Mouse (Mus musculus) v-Abl transformed pro-B cells (cell line): Measurements from ENCODE around the gene Mast3.
"Not testable (repeated sequence)": the region's sequence is repeated elsewhere in the genome, so short reads cannot be mapped to it uniquely, and the experiment has no call there.

ENCODE experiments used
- in situ Hi-C, 2 experiments: fragments of 400-800 bp; cut with MboI; formaldehyde crosslinking; loops; one replicate each; pipeline ENCODE4 v1.15.1; 2025; ENCODE audit not compliant: unreplicated experiment in 2 of 2

The Mast3 gene

GRCm38 (mm10) chr8:70838654-70839407, 34.0 kb upstream of the Mast3 start:
- in situ Hi-C loops = loop anchor here (5.0 kb wide), 1 partner anchor 37 kb away; no protein-coding TSS in a partner anchor

- in situ Hi-C loops = loop anchor here (5.0 kb wide), 1 partner anchor 34 kb away; no protein-coding TSS in a partner anchor
Measured at GRCm38 (mm10) chr8:70836666-70837065, 31.8 kb upstream of the Mast3 start.

- in situ Hi-C loops = no loop called here
Measured at GRCm38 (mm10) chr8:70834071-70834470, 29.2 kb upstream of the Mast3 start.

- in situ Hi-C loops = no loop called here
Measured at GRCm38 (mm10) chr8:70833520-70833919, 28.7 kb upstream of the Mast3 start.

GRCm38 (mm10) chr8:70833018-70833482, 28.2 kb upstream of the Mast3 start:
- in situ Hi-C loops = no loop called here

- in situ Hi-C loops = no loop called here
Measured at GRCm38 (mm10) chr8:70832371-70832770, 27.5 kb upstream of the Mast3 start.

- in situ Hi-C loops = no loop called here
Measured at GRCm38 (mm10) chr8:70831517-70831916, 26.7 kb upstream of the Mast3 start.

GRCm38 (mm10) chr8:70827796-70828195, 22.9 kb upstream of the Mast3 start:
- in situ Hi-C loops = no loop called here

- in situ Hi-C loops = no loop called here
Measured at GRCm38 (mm10) chr8:70827010-70827409, 22.2 kb upstream of the Mast3 start.

GRCm38 (mm10) chr8:70825816-70826215, 21.0 kb upstream of the Mast3 start:
- in situ Hi-C loops = no loop called here

- in situ Hi-C loops = no loop called here
Measured at GRCm38 (mm10) chr8:70823802-70824201, 18.9 kb upstream of the Mast3 start.

- in situ Hi-C loops = not testable (repeated sequence)
Measured at GRCm38 (mm10) chr8:70822594-70822993, 17.7 kb upstream of the Mast3 start.

- in situ Hi-C loops = no loop called here
Measured at GRCm38 (mm10) chr8:70821992-70822391, 17.1 kb upstream of the Mast3 start.

GRCm38 (mm10) chr8:70821399-70821962, 16.6 kb upstream of the Mast3 start:
- in situ Hi-C loops = no loop called here

- in situ Hi-C loops = no loop called here
Measured at GRCm38 (mm10) chr8:70820101-70820935, 15.5 kb upstream of the Mast3 start.

GRCm38 (mm10) chr8:70816679-70817078, 11.8 kb upstream of the Mast3 start:
- in situ Hi-C loops = no loop called here

- in situ Hi-C loops = no loop called here
Measured at GRCm38 (mm10) chr8:70812885-70813284, 8.0 kb upstream of the Mast3 start.

GRCm38 (mm10) chr8:70812055-70812454, 7.2 kb upstream of the Mast3 start:
- in situ Hi-C loops = no loop called here

GRCm38 (mm10) chr8:70810962-70811680, 6.3 kb upstream of the Mast3 start:
- in situ Hi-C loops = no loop called here

GRCm38 (mm10) chr8:70808955-70809701, 4.3 kb upstream of the Mast3 start:
- in situ Hi-C loops = no loop called here
